Mouse (Mus musculus) heart, postnatal 0 days (tissue): ENCODE results near the gene Hba-x.

Source experiments
- CTCF ChIP-seq: IDR thresholded peaks from 2 replicates; pipeline ENCODE4 v1.5.1; 2016; ENCODE audit warnings: antibody characterized with exemption, control low read depth, low read depth
- EP300 ChIP-seq: IDR thresholded peaks from 2 replicates; pipeline ENCODE4 v1.6.1; 2016; ENCODE audit warnings: antibody characterized with exemption, low read depth

DNA sequence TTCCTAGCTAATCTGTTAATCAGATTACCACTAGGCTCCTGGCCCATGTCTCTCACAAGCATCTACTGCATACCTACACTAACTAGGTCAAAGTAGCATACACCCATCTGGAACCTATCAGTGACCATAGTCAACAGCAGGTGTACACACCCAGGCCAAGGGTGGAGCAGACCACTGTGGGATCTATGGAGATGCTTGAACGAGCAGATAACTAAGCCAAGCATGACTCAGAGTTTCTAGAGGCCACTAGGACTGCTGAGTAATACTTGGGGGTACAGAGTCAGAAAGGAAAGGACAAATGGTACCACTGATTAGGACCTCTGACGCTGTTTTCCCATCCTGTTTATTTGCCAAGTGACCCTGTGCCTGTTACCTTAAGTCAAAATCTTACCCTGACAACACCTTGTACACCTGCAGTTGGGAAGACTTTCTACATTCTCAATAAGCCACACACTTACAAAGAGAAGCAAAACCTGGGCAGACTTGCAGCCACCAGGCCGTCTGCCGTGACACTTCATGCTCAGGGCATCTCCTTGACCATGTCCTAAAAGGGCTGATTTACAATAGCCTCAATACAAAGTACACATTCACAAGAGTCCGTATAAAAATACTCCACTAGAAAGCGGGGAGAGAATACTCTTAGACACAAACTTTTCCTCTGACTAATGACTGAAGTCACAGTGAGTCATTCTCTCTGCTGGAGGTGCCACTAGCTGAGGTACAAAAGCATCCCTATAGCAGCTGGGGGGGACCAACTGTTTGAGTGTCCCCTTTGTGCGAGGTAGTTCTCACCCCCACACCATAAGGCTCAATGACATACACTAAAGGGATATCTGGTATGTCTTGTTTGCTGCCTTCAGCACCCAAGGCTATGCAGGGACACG lies 25.1 kb upstream of the Hba-x start:
- no peak for TF ChIP-seq EP300
- no peak for TF ChIP-seq CTCF
